Comparison of ENCODE assay signal across 26 mouse cellular contexts in genomic region chr5:72664126-72664525, GRCm38 (mm10). TPM values are rescaled to one million over a fixed set of nuclear protein-coding genes. Genes with fewer than 3 reads are reported as not detected.
DNase-seq lines count a peak whose midpoint lies in the region; ATAC-seq and TF ChIP-seq lines count a peak whose summit lies in the region.
"Had no signal": no experiment of that assay in that cellular context is flagged by ENCODE, and none has a peak within 500 bp of the region (broad histone marks: within the 10 kb centered on the region; RNA-seq: fewer than 3 reads in every experiment).

No protein-coding gene starts in this region.

- no peak overlapping the region for H3K4me2 ChIP-seq in forebrain, postnatal 0 days (ENCODE audit: low read depth)
- H3K4me2 ChIP-seq in forebrain, embryonic 12.5 days: no peak overlapping the region
- H3K4me2 ChIP-seq in hindbrain, embryonic 15.5 days: no peak overlapping the region
- H3K4me2 ChIP-seq in hindbrain, embryonic 14.5 days (replicated peaks): no peak overlapping the region
- H3K4me2 ChIP-seq in liver, embryonic 16.5 days (ENCODE audit: low read depth, low read length): no peak overlapping the region
- no peak overlapping the region for H3K4me2 ChIP-seq in liver, embryonic 12.5 days
- H3K4me2 ChIP-seq: embryonic facial prominence, embryonic 12.5 days; forebrain, embryonic 13.5 days; forebrain, embryonic 15.5 days had no signal

- no peak overlapping the region for H3K9ac ChIP-seq in forebrain, postnatal 0 days
- no peak overlapping the region for H3K9ac ChIP-seq in forebrain, embryonic 12.5 days
- H3K9ac ChIP-seq in hindbrain, embryonic 15.5 days: no peak overlapping the region
- no peak overlapping the region for H3K9ac ChIP-seq in hindbrain, embryonic 14.5 days
- no peak overlapping the region for H3K9ac ChIP-seq in liver, embryonic 16.5 days (ENCODE audit: low read depth, low read length)
- no peak overlapping the region for H3K9ac ChIP-seq in liver, embryonic 12.5 days
- H3K9ac ChIP-seq: embryonic facial prominence, embryonic 12.5 days; forebrain, embryonic 13.5 days; forebrain, embryonic 15.5 days had no signal

- DNase-seq in forebrain, postnatal 0 days: peak; percentile 13
- no peak for DNase-seq in hindbrain, embryonic 14.5 days (ENCODE audit: low spot score)
- DNase-seq in brain, adult 2 months (ENCODE audit: low read depth, low spot score): peak; percentile 6
- DNase-seq in layer of hippocampus, adult 18-20 months (ENCODE audit: low spot score in 2 of 2): no peak
- DNase-seq: adrenal gland, adult 2 months; adrenal gland, postnatal 10 days; adrenal gland, postnatal 25 days; cerebellum, adult 11-12 months; cerebellum, adult 2 months; cerebellum, adult 9-10 months; cerebellum, postnatal 10 days; cerebellum, postnatal 25 days had no signal

- H3K27ac ChIP-seq in forebrain, postnatal 0 days (ENCODE audit: low read depth, low read length): no peak overlapping the region
- no peak overlapping the region for H3K27ac ChIP-seq in forebrain, embryonic 12.5 days
- H3K27ac ChIP-seq in hindbrain, embryonic 15.5 days (replicated peaks): no peak overlapping the region
- H3K27ac ChIP-seq in hindbrain, embryonic 14.5 days: no peak overlapping the region
- peak overlapping the region; percentile 67; the same call in 1 of the 2 replicates for H3K27ac ChIP-seq in liver, embryonic 16.5 days (ENCODE audit: low read length)
- no peak overlapping the region for H3K27ac ChIP-seq in liver, embryonic 12.5 days
- H3K27ac ChIP-seq: embryonic facial prominence, embryonic 10.5 days; embryonic facial prominence, embryonic 12.5 days; forebrain, embryonic 13.5 days; forebrain, embryonic 15.5 days had no signal

- H3K9me3 ChIP-seq in forebrain, postnatal 0 days (ENCODE audit: low read length): no peaks in the 10 kb centered on the region
- H3K9me3 ChIP-seq in forebrain, embryonic 12.5 days: no peaks in the 10 kb centered on the region
- no peaks in the 10 kb centered on the region for H3K9me3 ChIP-seq in hindbrain, embryonic 15.5 days
- H3K9me3 ChIP-seq in hindbrain, embryonic 14.5 days (ENCODE audit: control insufficient read depth, low read length): no peaks in the 10 kb centered on the region
- H3K9me3 ChIP-seq in liver, embryonic 16.5 days (replicated peaks; ENCODE audit: control insufficient read depth, low read length): no peaks in the 10 kb centered on the region
- H3K9me3 ChIP-seq in liver, embryonic 12.5 days (replicated peaks): no peaks in the 10 kb centered on the region
- H3K9me3 ChIP-seq: embryonic facial prominence, embryonic 10.5 days; embryonic facial prominence, embryonic 12.5 days; forebrain, embryonic 13.5 days; forebrain, embryonic 15.5 days had no signal

- TF ChIP-seq CTCF in forebrain, postnatal 0 days (IDR thresholded peaks at IDR 0.05; ENCODE audit: low read depth): no peak

- H3K27me3 ChIP-seq in forebrain, postnatal 0 days (ENCODE audit: insufficient read depth, low read length): no peaks in the 10 kb centered on the region
- H3K27me3 ChIP-seq in forebrain, embryonic 12.5 days: no peaks in the 10 kb centered on the region
- no peaks in the 10 kb centered on the region for H3K27me3 ChIP-seq in hindbrain, embryonic 15.5 days
- no peaks in the 10 kb centered on the region for H3K27me3 ChIP-seq in hindbrain, embryonic 14.5 days (ENCODE audit: control insufficient read depth, insufficient read depth, low read length)
- H3K27me3 ChIP-seq in liver, embryonic 16.5 days (ENCODE audit: control insufficient read depth, insufficient read depth, low read depth, low read length): no peaks in the 10 kb centered on the region
- 0 out of 2 replicates have a peak, but pooled peaks cover 4% of the 10 kb centered on the region for H3K27me3 ChIP-seq in liver, embryonic 12.5 days (replicated peaks)
- H3K27me3 ChIP-seq: embryonic facial prominence, embryonic 12.5 days; forebrain, embryonic 13.5 days; forebrain, embryonic 15.5 days had no signal

- no peaks in the 10 kb centered on the region for H3K4me1 ChIP-seq in forebrain, postnatal 0 days (ENCODE audit: insufficient read depth)
- H3K4me1 ChIP-seq in forebrain, embryonic 12.5 days: no peaks in the 10 kb centered on the region
- H3K4me1 ChIP-seq in hindbrain, embryonic 15.5 days (replicated peaks): no peaks in the 10 kb centered on the region
- H3K4me1 ChIP-seq in hindbrain, embryonic 14.5 days (replicated peaks; ENCODE audit: control insufficient read depth, insufficient read depth, low read length): no peaks in the 10 kb centered on the region
- peaks cover 5% of the 10 kb centered on the region for H3K4me1 ChIP-seq in liver, embryonic 16.5 days (ENCODE audit: control insufficient read depth, low read depth, low read length)
- peaks cover 15% of the 10 kb centered on the region for H3K4me1 ChIP-seq in liver, embryonic 12.5 days
- H3K4me1 ChIP-seq: embryonic facial prominence, embryonic 10.5 days; embryonic facial prominence, embryonic 12.5 days; forebrain, embryonic 13.5 days; forebrain, embryonic 15.5 days had no signal

- no peak overlapping the region for H3K4me3 ChIP-seq in forebrain, postnatal 0 days (ENCODE audit: low read depth, low read length)
- no peak overlapping the region for H3K4me3 ChIP-seq in forebrain, embryonic 12.5 days (replicated peaks)
- H3K4me3 ChIP-seq in hindbrain, embryonic 15.5 days: no peak overlapping the region
- H3K4me3 ChIP-seq in hindbrain, embryonic 14.5 days (replicated peaks; ENCODE audit: low read length): no peak overlapping the region
- no peak overlapping the region for H3K4me3 ChIP-seq in liver, embryonic 16.5 days (ENCODE audit: low read depth, low read length)
- no peak overlapping the region for H3K4me3 ChIP-seq in liver, embryonic 12.5 days
- H3K4me3 ChIP-seq: embryonic facial prominence, embryonic 10.5 days; embryonic facial prominence, embryonic 12.5 days; forebrain, embryonic 13.5 days; forebrain, embryonic 15.5 days had no signal

- no peaks in the 10 kb centered on the region for H3K36me3 ChIP-seq in forebrain, postnatal 0 days (ENCODE audit: insufficient read depth)
- no peaks in the 10 kb centered on the region for H3K36me3 ChIP-seq in forebrain, embryonic 12.5 days (replicated peaks)
- H3K36me3 ChIP-seq in hindbrain, embryonic 15.5 days: no peaks in the 10 kb centered on the region
- no peaks in the 10 kb centered on the region for H3K36me3 ChIP-seq in hindbrain, embryonic 14.5 days (replicated peaks; ENCODE audit: control insufficient read depth, insufficient read depth)
- H3K36me3 ChIP-seq in liver, embryonic 16.5 days (ENCODE audit: control insufficient read depth, insufficient read depth): no peaks in the 10 kb centered on the region; the same call in 1 of the 2 replicates
- no peaks in the 10 kb centered on the region for H3K36me3 ChIP-seq in liver, embryonic 12.5 days
- H3K36me3 ChIP-seq: embryonic facial prominence, embryonic 10.5 days; embryonic facial prominence, embryonic 12.5 days; forebrain, embryonic 15.5 days had no signal

- 70% methylated on average over 5 of the region's 5 CpGs for WGBS in forebrain, postnatal 0 days
- 87% methylated on average over 5 of the region's 5 CpGs for WGBS in forebrain, embryonic 12.5 days
- 63% methylated on average over 5 of the region's 5 CpGs for WGBS in hindbrain, embryonic 15.5 days
- WGBS in hindbrain, embryonic 14.5 days: 73% methylated on average over 5 of the region's 5 CpGs
- 67% methylated on average over 5 of the region's 5 CpGs for WGBS in liver, embryonic 16.5 days (ENCODE audit: insufficient replicate concordance)
- WGBS in liver, embryonic 12.5 days (ENCODE audit: insufficient replicate concordance): 81% methylated on average over 5 of the region's 5 CpGs

- peak; percentile 67 for ATAC-seq in forebrain, postnatal 0 days
- no peak for ATAC-seq in forebrain, embryonic 12.5 days (ENCODE audit: low FRiP score)
- ATAC-seq in hindbrain, embryonic 15.5 days (ENCODE audit: low FRiP score, low read depth): 0 out of 2 replicates have a peak, but pooled peaks have one; percentile 34
- no peak for ATAC-seq in hindbrain, embryonic 14.5 days (ENCODE audit: low FRiP score)
- ATAC-seq in liver, embryonic 16.5 days (ENCODE audit: low read depth): no peak
- ATAC-seq in liver, embryonic 12.5 days: no peak
- ATAC-seq: forebrain, embryonic 13.5 days; forebrain, embryonic 15.5 days had no signal

RNA-seq across cellular contexts. Expression of gene Nipal1, which starts 16.5 kb away (rescaled TPM):
- 0.05 and 0.08 TPM in 2 replicates for total RNA-seq in forebrain, postnatal 0 days (2014; rRNA removed)
- 0.38 and 0.44 TPM in 2 replicates for polyA plus RNA-seq in forebrain, postnatal 0 days (2015; fragmentation: Nextera tagmentation; extraction: Ambion mirVana)
- polyA plus RNA-seq in forebrain, embryonic 12.5 days (2016; fragmentation: Nextera tagmentation; extraction: Ambion mirVana): 0.49 and 0.56 TPM in 2 replicates
- polyA plus RNA-seq in hindbrain, embryonic 15.5 days (2015; fragmentation: Nextera tagmentation; extraction: Ambion mirVana): 0.83 and 1.3 TPM in 2 replicates
- polyA plus RNA-seq in hindbrain, embryonic 14.5 days (2014; fragmentation: Nextera tagmentation; extraction: Ambion mirVana): 0.76 and 0.93 TPM in 2 replicates
- 40.1 and 51.0 TPM in 2 replicates for polyA plus RNA-seq in liver, embryonic 16.5 days (2015; fragmentation: Nextera tagmentation; extraction: Ambion mirVana)
- polyA plus RNA-seq in liver, embryonic 12.5 days (2016; fragmentation: Nextera tagmentation; extraction: Ambion mirVana): 1.2 and 2.6 TPM in 2 replicates
- not detected for total RNA-seq in layer of hippocampus, adult 18-20 months (2021)
- total RNA-seq: MEL had no signal
- polyA plus RNA-seq: cerebellum, adult 2 months; cortical plate, adult 2 months had no signal

RNA-seq across cellular contexts. Expression of gene Cnga1, which starts 20.1 kb away (rescaled TPM):
- not detected in 2 replicates for total RNA-seq in forebrain, postnatal 0 days (2014; rRNA removed)
- not detected in 2 replicates for polyA plus RNA-seq in forebrain, postnatal 0 days (2015; fragmentation: Nextera tagmentation; extraction: Ambion mirVana)
- polyA plus RNA-seq in forebrain, embryonic 12.5 days (2016; fragmentation: Nextera tagmentation; extraction: Ambion mirVana): not detected in 2 replicates
- not detected in 2 replicates for polyA plus RNA-seq in hindbrain, embryonic 15.5 days (2015; fragmentation: Nextera tagmentation; extraction: Ambion mirVana)
- not detected in 2 replicates for polyA plus RNA-seq in hindbrain, embryonic 14.5 days (2014; fragmentation: Nextera tagmentation; extraction: Ambion mirVana)
- polyA plus RNA-seq in liver, embryonic 16.5 days (2015; fragmentation: Nextera tagmentation; extraction: Ambion mirVana): not detected in 2 replicates
- not detected in 2 replicates for polyA plus RNA-seq in liver, embryonic 12.5 days (2016; fragmentation: Nextera tagmentation; extraction: Ambion mirVana)
- total RNA-seq in layer of hippocampus, adult 18-20 months (2021): not detected
- total RNA-seq: adrenal gland, adult 2 months; adrenal gland, postnatal 25 days; adrenal gland, postnatal 4 days; ES-E14; MEL had no signal
- polyA plus RNA-seq: adrenal gland, adult 2 months; C2C12; cerebellum, adult 2 months; cortical plate, adult 2 months; embryonic facial prominence, embryonic 10.5 days; embryonic facial prominence, embryonic 12.5 days; embryonic facial prominence, embryonic 14.5 days; forebrain, embryonic 13.5 days; forebrain, embryonic 15.5 days had no signal

Comparison
In these comparisons a context has a peak if more than half of its experiments do, and no peak if none do; other contexts are left out.
1. ATAC-seq: peak in forebrain, postnatal 0 days (single experiment) and hindbrain, embryonic 15.5 days (single experiment); none in forebrain, embryonic 12.5 days (single experiment), hindbrain, embryonic 14.5 days (single experiment), liver, embryonic 16.5 days (single experiment) and liver, embryonic 12.5 days (single experiment).
2. RNA of gene Nipal1, which starts 16.5 kb away (polyA plus RNA-seq): 40.1 to 51.0 TPM in liver, embryonic 16.5 days; 1.2 to 2.6 TPM in liver, embryonic 12.5 days, 0.83 to 1.3 TPM in hindbrain, embryonic 15.5 days, 0.76 to 0.93 TPM in hindbrain, embryonic 14.5 days, 0.49 to 0.56 TPM in forebrain, embryonic 12.5 days and 0.38 to 0.44 TPM in forebrain, postnatal 0 days; every median in the first group is over 10 times any median in the second.
3. DNase-seq: peak in forebrain, postnatal 0 days (single experiment) and brain, adult 2 months (single experiment); none in hindbrain, embryonic 14.5 days (single experiment) and layer of hippocampus, adult 18-20 months (0 of 2).